Mouse (Mus musculus) MN1 (cell line): ENCODE data around the gene Traf3.

ENCODE experiments used
- DNase-seq: peaks from one replicate; pipeline ENCODE4 v3.0.0-alpha.2; 2016; ENCODE audit warnings: low spot score

The Traf3 gene

GRCm38 (mm10) chr12:111203945-111204344 lies 37.8 kb downstream of the Traf3 start:
- DNase-seq: no peak

GRCm38 (mm10) chr12:111207641-111208040 lies 41.5 kb downstream of the Traf3 start:
- no peak for DNase-seq

- DNase-seq: no peak
These were observed 45.6 kb downstream of the Traf3 start for GRCm38 (mm10) chr12:111211729-111212128.

GRCm38 (mm10) chr12:111218867-111219266 lies 52.7 kb downstream of the Traf3 start:
- no peak for DNase-seq

GRCm38 (mm10) chr12:111225197-111225780 lies 59.1 kb downstream of the Traf3 start:
- no peak for DNase-seq

- no peak for DNase-seq
These were observed 61.2 kb downstream of the Traf3 start for GRCm38 (mm10) chr12:111227410-111227809.

GRCm38 (mm10) chr12:111228488-111228887 lies 62.3 kb downstream of the Traf3 start:
- DNase-seq: no peak

GRCm38 (mm10) chr12:111230793-111231192 lies 64.6 kb downstream of the Traf3 start:
- no peak for DNase-seq

- DNase-seq: no peak
These were observed 67.6 kb downstream of the Traf3 start for GRCm38 (mm10) chr12:111233798-111234197.

GRCm38 (mm10) chr12:111234383-111234782 lies 68.2 kb downstream of the Traf3 start:
- DNase-seq: no peak

- no peak for DNase-seq
These were observed 69.5 kb downstream of the Traf3 start for GRCm38 (mm10) chr12:111235631-111236030.

GRCm38 (mm10) chr12:111237611-111238188 lies 71.5 kb downstream of the Traf3 start:
- DNase-seq: no peak

- DNase-seq: no peak
These were observed 72.2 kb downstream of the Traf3 start for GRCm38 (mm10) chr12:111238345-111238744.

GRCm38 (mm10) chr12:111238778-111239177 lies 72.6 kb downstream of the Traf3 start:
- no peak for DNase-seq

GRCm38 (mm10) chr12:111239930-111240329 lies 73.8 kb downstream of the Traf3 start:
- no peak for DNase-seq

- DNase-seq: no peak
These were observed 75.7 kb downstream of the Traf3 start for GRCm38 (mm10) chr12:111241916-111242315.

- no peak for DNase-seq
These were observed 76.2 kb downstream of the Traf3 start for GRCm38 (mm10) chr12:111242346-111242745.

GRCm38 (mm10) chr12:111243733-111244132 lies 77.6 kb downstream of the Traf3 start:
- no peak for DNase-seq

- DNase-seq: no peak
These were observed 78.9 kb downstream of the Traf3 start for GRCm38 (mm10) chr12:111245070-111245469.

- peak; percentile 6 for DNase-seq
These were observed 80.8 kb downstream of the Traf3 start for GRCm38 (mm10) chr12:111246808-111247464.

- no peak for DNase-seq
These were observed 82.9 kb downstream of the Traf3 start for GRCm38 (mm10) chr12:111249095-111249494.

GRCm38 (mm10) chr12:111250116-111250515 lies 83.9 kb downstream of the Traf3 start:
- DNase-seq: no peak

GRCm38 (mm10) chr12:111251227-111251626 lies 85.1 kb downstream of the Traf3 start:
- no peak for DNase-seq

- no peak for DNase-seq
These were observed 97.5 kb downstream of the Traf3 start for GRCm38 (mm10) chr12:111263650-111264049.
